Mouse (Mus musculus): ENCODE measurements around the gene Slc22a12. TPM values are rescaled to one million over a fixed set of nuclear protein-coding genes. Genes with fewer than 3 reads are reported as not detected.

The Slc22a12 gene
- polyA plus RNA-seq, 1 experiment from 2014 or later = not detected

- 26% methylated on average over 8 of the region's 8 CpGs for WGBS
- H3K4me3 ChIP-seq = no peak overlapping the region
- no peaks in the 10 kb centered on the region for H3K9me3 ChIP-seq (replicated peaks)
- no peaks in the 10 kb centered on the region for H3K36me3 ChIP-seq
- DNase-seq (ENCODE audit: low spot score) = no peak
- peak overlapping the region; percentile 57; the same call in 1 of the 2 replicates for H3K27ac ChIP-seq (replicated peaks)
- peaks cover 99% of the 10 kb centered on the region for H3K27me3 ChIP-seq (ENCODE audit: low read depth, poor library complexity, severe bottlenecking)
- peaks cover 85% of the 10 kb centered on the region for H3K4me1 ChIP-seq
Observed at GRCm38 (mm10) chr19:6495714-6496113, 47.1 kb downstream of the Slc22a12 start.

GRCm38 (mm10) chr19:6494504-6495170 is 48.2 kb downstream of the Slc22a12 start:
- 74% methylated on average over 18 of the region's 18 CpGs for WGBS
- Histone ChIP-seq H3K36me3 (no peaks in the 10 kb centered on the region), H3K4me1 (peaks cover 74% of the 10 kb centered on the region), H3K9me3 (replicated peaks) (no peaks in the 10 kb centered on the region), H3K27me3 (ENCODE audit: low read depth, poor library complexity, severe bottlenecking) (peaks cover 99% of the 10 kb centered on the region), H3K4me3 (no peak overlapping the region), H3K27ac (replicated peaks) (peak overlapping the region; percentile 57)
- no peak for DNase-seq (ENCODE audit: low spot score)

GRCm38 (mm10) chr19:6494032-6494431 is 48.8 kb downstream of the Slc22a12 start:
- Histone ChIP-seq H3K4me3 (no peak overlapping the region), H3K27ac (replicated peaks) (no peak overlapping the region), H3K9me3 (replicated peaks) (no peaks in the 10 kb centered on the region), H3K36me3 (no peaks in the 10 kb centered on the region), H3K4me1 (peaks cover 73% of the 10 kb centered on the region), H3K27me3 (ENCODE audit: low read depth, poor library complexity, severe bottlenecking) (peaks cover 99% of the 10 kb centered on the region)
- 83% methylated on average over 5 of the region's 7 CpGs for WGBS
- no peak for DNase-seq (ENCODE audit: low spot score)

- no peak for DNase-seq (ENCODE audit: low spot score)
- H3K9me3 ChIP-seq (replicated peaks) = no peaks in the 10 kb centered on the region
- H3K27ac ChIP-seq (replicated peaks) = no peak overlapping the region
- H3K36me3 ChIP-seq = no peaks in the 10 kb centered on the region
- H3K27me3 ChIP-seq (ENCODE audit: low read depth, poor library complexity, severe bottlenecking) = peaks cover 97% of the 10 kb centered on the region
- H3K4me3 ChIP-seq = no peak overlapping the region
- peaks cover 65% of the 10 kb centered on the region for H3K4me1 ChIP-seq
- 78% methylated on average over 7 of the region's 7 CpGs for WGBS
Observed at GRCm38 (mm10) chr19:6493219-6493618, 49.6 kb downstream of the Slc22a12 start.

- 22% methylated on average over 12 of the region's 12 CpGs for WGBS
- peak; percentile 76 for DNase-seq (ENCODE audit: low spot score)
- peak overlapping the region; percentile 7 for H3K27ac ChIP-seq (replicated peaks)
- no peak overlapping the region for H3K4me3 ChIP-seq
- H3K9me3 ChIP-seq (replicated peaks) = no peaks in the 10 kb centered on the region
- peaks cover 95% of the 10 kb centered on the region for H3K27me3 ChIP-seq (ENCODE audit: low read depth, poor library complexity, severe bottlenecking)
- peaks cover 58% of the 10 kb centered on the region for H3K4me1 ChIP-seq
- H3K36me3 ChIP-seq = no peaks in the 10 kb centered on the region
Observed at GRCm38 (mm10) chr19:6492124-6492523, 50.7 kb downstream of the Slc22a12 start.

- Histone ChIP-seq H3K9me3 (replicated peaks) (no peaks in the 10 kb centered on the region), H3K27me3 (ENCODE audit: low read depth, poor library complexity, severe bottlenecking) (peaks cover 91% of the 10 kb centered on the region), H3K27ac (replicated peaks) (no peak overlapping the region), H3K36me3 (no peaks in the 10 kb centered on the region), H3K4me1 (peaks cover 56% of the 10 kb centered on the region), H3K4me3 (no peak overlapping the region)
- 84% methylated on average over 8 of the region's 8 CpGs for WGBS
- DNase-seq (ENCODE audit: low spot score) = no peak
Observed at GRCm38 (mm10) chr19:6491538-6491937, 51.3 kb downstream of the Slc22a12 start.

GRCm38 (mm10) chr19:6489030-6489429 is 53.8 kb downstream of the Slc22a12 start:
- peaks cover 66% of the 10 kb centered on the region for H3K27me3 ChIP-seq (ENCODE audit: low read depth, poor library complexity, severe bottlenecking)
- 0% methylated on average over 4 of the region's 4 CpGs for WGBS
- no peak overlapping the region for H3K27ac ChIP-seq (replicated peaks)
- no peaks in the 10 kb centered on the region for H3K9me3 ChIP-seq (replicated peaks)
- no peak overlapping the region for H3K4me3 ChIP-seq
- DNase-seq (ENCODE audit: low spot score) = peak; percentile 83
- H3K36me3 ChIP-seq = no peaks in the 10 kb centered on the region
- H3K4me1 ChIP-seq = peaks cover 33% of the 10 kb centered on the region

Small RNAs within 50 kb of the gene (microRNA-seq; reads per million reads assigned to microRNA genes)
- gene Gm26460 = not detected

Other genes with a start within 250 kb of the Slc22a12 start
- 0.11 and 0.15 TPM in 2 replicates for gene Cdc42bpg, start 236.6 kb downstream of the Slc22a12 start, polyA plus RNA-seq (2016; fragmentation: Nextera tagmentation; extraction: Ambion mirVana)
- 124 and 128 TPM in 2 replicates for gene Men1, start 208.1 kb downstream of the Slc22a12 start, polyA plus RNA-seq (2016; fragmentation: Nextera tagmentation; extraction: Ambion mirVana)
- 11.3 and 13.8 TPM in 2 replicates for gene Map4k2, start 201.9 kb downstream of the Slc22a12 start, polyA plus RNA-seq (2016; fragmentation: Nextera tagmentation; extraction: Ambion mirVana)
- gene Sf1, start 179.3 kb downstream of the Slc22a12 start, polyA plus RNA-seq (2016; fragmentation: Nextera tagmentation; extraction: Ambion mirVana) = 189 and 194 TPM in 2 replicates
- 2.1 and 2.7 TPM in 2 replicates for gene Pygm, start 158.6 kb downstream of the Slc22a12 start, polyA plus RNA-seq (2016; fragmentation: Nextera tagmentation; extraction: Ambion mirVana)
- gene Rasgrp2, start 143.7 kb downstream of the Slc22a12 start, polyA plus RNA-seq (2016; fragmentation: Nextera tagmentation; extraction: Ambion mirVana) = 13.5 and 16.3 TPM in 2 replicates
- 5.1 and 7.2 TPM in 2 replicates for gene Nrxn2, start 124.3 kb downstream of the Slc22a12 start, polyA plus RNA-seq (2016; fragmentation: Nextera tagmentation; extraction: Ambion mirVana)